Mouse (Mus musculus) heart, postnatal 0 days (tissue): ENCODE results near the gene Dusp16.

Experiments
- CTCF ChIP-seq: IDR thresholded peaks from 2 replicates; pipeline ENCODE4 v1.5.1; 2016; ENCODE audit warnings: antibody characterized with exemption, control low read depth, low read depth
- EP300 ChIP-seq: IDR thresholded peaks from 2 replicates; pipeline ENCODE4 v1.6.1; 2016; ENCODE audit warnings: antibody characterized with exemption, low read depth

GRCm38 (mm10) chr6:134743568-134743967 is 48.9 kb downstream of the Dusp16 start:
- TF ChIP-seq CTCF (no peak), EP300 (no peak)
